Mouse (Mus musculus): ENCODE measurements at regions not wholly inside any gene's neighbourhood (a gene's known extent, or its start where the extent isn't known, plus 50 kb on each side); places are given as distances from the start of the nearest gene placed in this dataset.

DNA sequence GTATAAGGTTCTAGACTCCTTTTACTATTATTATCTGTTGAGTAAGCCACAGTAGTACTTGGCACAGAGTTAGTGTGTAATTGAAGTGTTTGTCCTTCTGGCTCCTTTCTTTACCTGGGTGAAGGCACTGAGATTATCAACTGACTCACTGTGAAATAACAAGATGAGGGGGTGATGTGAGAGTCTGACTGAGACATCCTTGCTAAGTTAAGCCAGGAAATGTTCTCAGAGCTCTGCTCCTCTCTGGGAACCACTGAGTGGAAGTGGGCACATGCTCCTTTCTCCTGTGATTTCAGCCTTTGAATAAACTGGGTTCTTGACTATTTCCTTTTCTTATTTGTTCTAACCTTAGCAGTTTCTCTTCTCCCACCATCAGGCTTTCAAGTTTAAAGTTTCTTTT, 380.7 kb upstream of the Prkcq start:
- intact Hi-C loops (cut with DNase I), result no loop called here

DNA sequence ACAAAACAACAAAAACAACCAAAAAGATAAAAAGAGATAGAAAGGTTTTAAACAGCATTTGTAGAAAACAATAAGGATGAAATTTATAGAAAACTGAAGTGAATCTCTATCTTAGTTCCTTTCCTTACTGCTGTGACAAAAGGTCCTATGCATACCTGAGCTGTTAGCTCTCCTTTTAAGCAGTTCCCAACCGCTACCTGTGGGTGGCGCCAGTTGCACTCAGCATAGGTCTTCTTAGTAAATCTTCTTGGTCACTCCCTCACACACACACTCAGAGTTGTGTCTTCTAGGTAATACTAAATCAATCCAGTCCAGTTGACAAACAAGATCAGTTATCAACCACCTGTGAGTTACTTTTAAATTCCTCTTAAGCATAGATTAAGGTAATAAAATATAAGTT, 355.5 kb upstream of the Prkcq start:
- no peak for DNase-seq
- intact Hi-C loops (cut with DNase I), result no loop called here

More for the DNA sequence above, 380.7 kb upstream of the Prkcq start:
- DNase-seq, result no peak

DNA sequence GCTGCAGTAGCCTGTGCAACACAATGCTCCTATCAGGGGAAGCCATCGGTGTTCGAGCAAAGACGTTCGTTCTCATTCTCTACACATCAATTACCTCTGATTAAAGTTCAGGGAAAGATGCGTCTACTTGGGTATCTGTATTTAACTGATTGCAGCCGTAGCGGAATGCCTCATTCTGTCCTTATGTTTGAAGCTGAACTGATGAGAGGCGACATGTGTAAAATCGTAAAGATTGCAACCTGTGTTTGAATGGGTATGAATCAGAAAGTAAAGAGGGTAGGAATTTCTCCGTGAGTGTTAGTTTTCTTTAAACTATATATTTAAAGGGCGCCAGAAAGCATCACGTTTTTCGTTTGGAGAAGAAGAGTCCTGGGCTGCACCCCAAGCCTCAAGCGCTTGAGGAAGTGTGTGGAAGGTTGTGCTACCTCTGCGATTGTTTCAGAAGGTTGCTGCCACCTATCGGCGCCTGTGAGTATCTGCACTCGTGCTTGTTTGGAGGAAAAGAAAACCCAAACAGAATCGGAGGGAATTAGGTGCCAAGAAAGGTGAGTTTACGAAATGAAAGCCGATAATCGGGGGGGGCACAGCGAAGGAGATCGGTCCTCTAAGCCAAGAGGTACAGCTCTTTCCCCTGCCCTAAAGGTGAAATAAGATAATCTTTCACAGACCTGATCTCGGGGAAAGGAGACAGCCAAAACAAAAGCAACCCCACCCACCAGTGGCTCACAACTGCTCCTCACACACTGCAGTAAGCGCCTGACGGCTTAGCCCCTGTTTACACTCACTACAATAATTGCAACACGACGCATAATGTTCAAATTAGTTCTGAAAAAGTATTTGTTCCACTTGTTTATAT, 346.4 kb upstream of the Prkcq start:
- peak; percentile 33 to 43 for DNase-seq
- intact Hi-C loops (cut with DNase I), result loop anchor here (10.0 kb wide), 1 partner anchor 451 kb away; the partner anchor contains the start of gene Sfmbt2

- intact Hi-C loops (cut with DNase I), result loop anchor here (10.0 kb wide), 1 partner anchor 451 kb away; the partner anchor contains the start of gene Sfmbt2
- DNase-seq, result no peak
Measured at GRCm38 (mm10) chr2:10826134-10826767, 345.7 kb upstream of the Prkcq start.

DNA sequence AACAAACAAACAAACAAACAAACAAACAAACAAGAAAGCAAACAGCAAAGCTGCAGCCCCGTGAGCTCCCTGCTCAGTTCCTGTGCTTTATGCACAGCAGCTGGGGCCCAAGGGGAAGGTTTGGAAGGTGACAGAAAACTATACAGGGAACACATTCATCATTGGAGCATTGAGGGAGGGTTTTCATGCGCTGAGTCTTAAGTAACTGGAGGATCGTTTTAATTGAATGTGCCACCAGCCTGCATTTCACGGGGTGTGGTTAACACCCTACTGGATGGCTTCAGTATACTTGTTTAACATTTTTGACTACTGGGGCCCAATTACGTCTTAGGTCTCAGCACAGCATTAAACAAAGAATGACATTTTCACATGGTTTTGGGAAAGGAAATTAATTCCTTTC, 331.9 kb upstream of the Prkcq start:
- intact Hi-C loops (cut with DNase I), result no loop called here
- no peak for DNase-seq

DNA sequence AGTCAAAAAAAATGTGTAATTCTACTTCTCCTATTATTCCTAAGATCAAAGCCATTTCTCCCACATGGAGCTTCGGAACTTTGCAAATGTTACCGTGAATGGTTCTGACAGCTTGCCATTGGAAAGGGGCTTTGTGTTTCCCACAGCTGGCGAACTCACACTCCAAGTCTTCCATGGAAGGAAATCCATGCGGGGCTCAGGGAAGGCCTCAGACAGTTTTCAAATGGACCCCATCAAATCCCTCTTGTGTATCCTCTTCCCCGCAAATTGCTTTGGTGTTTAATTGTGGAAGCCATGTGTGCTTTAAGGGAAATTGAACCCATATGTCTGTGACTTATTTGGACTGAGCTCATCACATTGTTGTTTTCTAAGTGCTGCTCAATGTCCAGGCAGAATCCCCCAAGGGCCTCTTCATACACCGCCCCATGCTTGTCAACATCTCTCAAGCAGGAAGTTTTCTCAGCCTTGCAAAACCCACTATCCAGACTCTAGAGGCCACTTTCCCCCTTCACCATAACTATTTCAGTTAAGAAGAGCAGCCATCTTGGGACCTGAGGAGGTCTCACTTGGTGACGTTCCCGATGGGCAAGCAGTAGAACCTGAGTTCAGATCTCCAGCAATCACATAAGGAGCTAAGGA, 310.1 kb upstream of the Prkcq start:
- intact Hi-C loops (cut with DNase I), result no loop called here
- DNase-seq, result no peak

DNA sequence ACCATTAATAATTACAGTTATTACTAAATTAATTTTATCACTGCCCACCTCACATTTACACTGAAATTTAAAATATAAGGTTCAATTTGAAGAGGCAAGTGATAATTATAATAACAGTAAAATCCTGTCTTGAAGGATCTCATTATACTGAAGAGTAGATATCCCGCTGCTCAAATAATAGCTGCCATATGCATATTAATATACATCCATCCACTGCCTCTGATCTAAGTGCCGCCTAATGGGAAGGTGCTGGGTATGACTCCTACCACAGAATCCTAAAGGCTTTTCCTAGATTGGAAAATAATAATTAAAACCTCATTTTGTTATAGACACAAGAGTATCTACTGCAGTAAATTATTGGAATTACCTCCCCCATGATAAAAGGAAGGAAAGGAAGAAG, 307.5 kb upstream of the Prkcq start:
- intact Hi-C loops (cut with DNase I), result no loop called here
- no peak for DNase-seq

DNA sequence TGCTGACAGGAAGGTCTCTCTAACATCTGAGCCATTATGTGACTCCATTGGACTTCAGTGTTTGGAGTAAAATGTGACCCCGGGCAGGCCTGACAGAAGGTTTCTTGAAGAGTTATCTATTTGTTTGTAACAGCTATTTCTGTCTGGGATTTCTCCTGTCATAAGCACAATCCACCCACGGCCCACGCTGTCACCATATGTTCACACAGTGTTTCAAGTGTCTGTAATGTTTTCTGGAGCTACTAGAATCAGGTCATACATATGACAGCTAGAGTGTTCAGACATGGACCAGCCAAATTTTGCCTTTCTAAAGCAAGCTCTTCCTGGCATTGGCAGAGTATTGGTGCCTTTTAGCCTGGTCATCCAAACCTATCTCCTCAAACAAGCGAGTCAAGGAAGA, 297.6 kb upstream of the Prkcq start:
- intact Hi-C loops (cut with DNase I), result no loop called here
- DNase-seq, result no peak

DNA sequence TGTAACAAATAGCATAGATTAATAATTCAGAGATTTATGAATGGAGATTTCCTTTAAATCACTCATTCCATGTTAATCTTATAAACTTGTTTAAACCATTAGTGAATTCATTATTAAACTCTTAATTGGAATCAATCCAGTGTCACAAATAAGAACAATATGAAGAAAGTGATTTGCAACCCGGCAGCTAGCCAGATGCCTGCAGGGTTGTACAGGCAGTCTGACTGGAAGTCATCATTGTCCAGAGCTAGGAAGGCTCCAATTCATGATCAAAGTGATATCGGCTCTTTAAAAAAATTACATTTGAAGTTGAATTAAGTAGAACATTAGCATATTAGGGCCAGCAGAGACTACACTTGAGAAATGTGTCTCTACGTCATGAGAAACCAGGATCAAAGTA, 270.0 kb upstream of the Prkcq start:
- intact Hi-C loops (cut with DNase I), result no loop called here
- DNase-seq, result no peak

- intact Hi-C loops (cut with DNase I), result no loop called here
- DNase-seq, result no peak
Measured at GRCm38 (mm10) chr2:10919955-10920354, 252.0 kb upstream of the Prkcq start.

DNA sequence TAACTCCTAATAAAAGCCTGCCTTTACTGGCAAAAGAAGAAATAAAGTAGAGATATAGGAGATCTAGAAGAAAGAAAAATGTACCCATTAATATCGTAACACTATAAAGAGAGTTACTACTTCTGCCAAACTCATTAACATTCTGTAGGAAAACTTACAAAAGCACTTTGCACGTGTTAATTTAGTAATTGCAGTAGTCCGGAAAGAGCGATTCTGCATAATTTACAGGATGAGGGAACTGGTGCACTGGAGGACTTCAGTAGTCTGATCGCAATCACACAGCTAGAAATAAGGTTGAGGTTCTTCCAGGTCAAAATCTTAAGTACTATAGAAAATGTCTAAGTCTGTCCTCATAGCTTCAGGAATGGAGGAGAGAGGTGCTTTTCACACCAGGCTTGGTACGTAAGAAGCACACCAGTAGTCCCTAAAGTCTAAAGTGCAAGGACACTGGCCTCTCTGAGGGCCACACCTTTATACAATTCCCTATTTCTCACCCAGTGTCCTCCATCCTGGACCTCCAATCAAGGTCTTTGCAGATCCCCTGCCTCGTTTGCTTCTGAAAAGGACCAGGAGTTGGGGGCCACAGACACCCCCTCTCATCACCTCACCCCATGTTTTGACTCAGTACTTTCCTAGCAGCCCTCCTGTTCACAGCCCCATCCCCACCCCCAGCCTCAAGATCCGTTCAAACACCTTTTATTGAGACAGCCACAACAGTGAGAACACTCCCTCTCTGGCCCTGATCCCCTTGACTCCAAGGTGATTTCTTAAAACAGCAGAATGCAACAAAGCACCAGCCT, 251.0 kb upstream of the Prkcq start:
- DNase-seq, result no peak
- intact Hi-C loops (cut with DNase I), result no loop called here

DNA sequence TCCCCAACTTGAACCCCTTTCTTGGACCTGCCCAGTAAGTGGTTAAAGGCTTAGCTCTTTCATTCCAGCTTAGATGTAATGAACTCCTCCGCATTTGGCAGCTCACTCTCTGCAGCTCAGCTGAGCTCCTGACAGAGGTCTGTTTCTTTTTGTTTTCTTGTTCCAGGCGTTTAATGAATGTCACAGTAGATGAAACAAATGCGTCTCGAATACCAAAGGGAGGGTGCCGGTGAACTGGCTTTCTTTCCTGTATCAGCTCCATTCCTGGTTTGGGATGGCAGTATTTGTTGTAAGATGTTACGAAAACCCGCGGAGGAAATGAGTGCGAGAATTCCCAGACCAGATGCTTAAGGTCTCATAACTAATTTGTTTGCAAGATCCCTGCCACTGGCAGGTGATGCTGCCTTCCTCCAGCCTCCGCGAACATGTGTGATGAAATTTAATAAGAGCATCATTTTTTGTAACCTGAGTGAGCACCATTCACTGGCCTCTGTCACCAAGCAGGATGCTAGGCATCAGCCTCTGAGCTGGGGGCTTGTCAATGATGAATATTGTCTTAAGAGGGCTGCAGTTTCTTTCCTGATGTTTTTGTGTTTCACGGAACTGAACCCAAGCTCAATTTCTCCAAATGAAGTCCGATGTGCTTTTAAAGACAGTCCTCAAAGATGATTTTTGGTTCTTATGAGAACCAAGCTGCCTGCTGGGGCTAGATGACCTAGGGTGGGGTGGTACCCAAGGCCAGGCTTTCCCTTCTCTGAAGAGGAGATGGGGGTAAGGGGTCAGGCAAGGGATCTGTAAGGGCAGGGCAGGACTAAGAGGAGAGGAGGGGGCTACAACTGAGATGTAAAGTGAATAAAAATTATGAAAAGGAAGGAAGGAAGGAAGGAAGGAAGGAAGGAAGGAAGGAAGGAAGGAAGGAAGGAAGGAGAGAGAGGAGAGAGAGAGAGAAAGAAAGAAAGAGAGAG, 250.1 kb upstream of the Prkcq start:
- no peak for DNase-seq
- intact Hi-C loops (cut with DNase I), result no loop called here

- intact Hi-C loops (cut with DNase I), result no loop called here
Measured at GRCm38 (mm10) chr2:10923984-10924383, 247.9 kb upstream of the Prkcq start.

DNA sequence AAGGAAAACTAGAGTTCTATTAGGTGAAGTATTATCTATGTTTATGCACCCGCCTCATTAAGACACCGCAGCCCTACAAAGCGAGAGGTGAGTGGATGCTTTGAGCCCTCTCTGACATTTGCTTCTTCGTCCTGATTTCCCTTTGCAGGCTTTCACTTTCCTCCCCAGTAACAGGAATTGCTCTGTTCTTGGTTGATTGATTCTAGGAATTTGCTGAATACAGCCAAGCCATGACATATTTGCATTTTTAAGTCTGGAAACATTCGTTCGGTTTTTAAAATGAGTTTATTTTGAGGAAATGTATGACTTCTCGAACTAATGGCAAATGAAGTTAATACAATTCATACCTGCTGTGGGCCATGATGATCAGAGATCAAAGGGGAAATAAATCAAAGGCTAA, 246.5 kb upstream of the Prkcq start:
- intact Hi-C loops (cut with DNase I), result no loop called here
- DNase-seq, result no peak

More at GRCm38 (mm10) chr2:10923984-10924383, 247.9 kb upstream of the Prkcq start:
- DNase-seq, result no peak

DNA sequence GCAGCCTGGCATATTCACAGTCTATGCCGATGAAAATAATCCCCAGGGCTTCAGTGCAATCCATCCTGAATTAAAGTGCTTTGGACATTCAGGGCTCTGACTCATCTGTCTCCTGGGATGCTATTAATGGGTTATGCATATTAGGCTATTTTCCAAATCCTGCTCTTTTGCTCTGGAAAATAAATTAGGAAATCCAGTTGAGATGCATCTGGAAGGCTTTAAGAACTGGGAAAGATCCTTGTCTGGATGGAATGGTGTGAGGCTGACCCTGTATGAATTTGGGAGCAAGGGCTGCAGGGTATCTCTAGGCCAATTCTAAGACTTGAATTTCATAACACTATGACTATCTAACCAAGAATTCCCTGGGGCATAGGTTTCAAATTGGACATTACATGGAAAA, 234.5 kb upstream of the Prkcq start:
- DNase-seq, result no peak
- intact Hi-C loops (cut with DNase I), result no loop called here

- DNase-seq, result no peak
- intact Hi-C loops (cut with DNase I), result no loop called here
Measured at GRCm38 (mm10) chr2:10965224-10965623, 206.7 kb upstream of the Prkcq start.

DNA sequence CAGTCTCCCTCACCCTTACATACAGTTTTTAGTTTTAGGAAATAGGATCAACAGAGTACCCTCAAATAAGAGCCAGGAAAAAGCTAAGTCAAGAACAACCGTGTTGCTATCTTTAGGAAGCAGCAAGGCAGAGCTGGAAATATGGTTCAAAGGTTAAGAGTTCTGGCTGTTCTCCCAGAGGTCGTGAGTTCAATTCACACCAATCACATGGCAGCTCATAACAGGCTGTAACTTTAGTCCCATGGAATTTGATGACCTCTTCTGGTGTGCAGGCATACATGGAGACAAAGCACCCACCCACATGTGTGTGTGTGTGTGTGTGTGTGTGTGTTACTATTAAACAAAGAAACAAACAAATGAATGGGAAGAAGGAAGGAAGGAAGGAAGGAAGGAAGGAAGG, 205.0 kb upstream of the Prkcq start:
- no peak for DNase-seq
- intact Hi-C loops (cut with DNase I), result no loop called here

- intact Hi-C loops (cut with DNase I), result no loop called here
- DNase-seq, result no peak
Measured at GRCm38 (mm10) chr2:10969111-10969689, 202.7 kb upstream of the Prkcq start.

DNA sequence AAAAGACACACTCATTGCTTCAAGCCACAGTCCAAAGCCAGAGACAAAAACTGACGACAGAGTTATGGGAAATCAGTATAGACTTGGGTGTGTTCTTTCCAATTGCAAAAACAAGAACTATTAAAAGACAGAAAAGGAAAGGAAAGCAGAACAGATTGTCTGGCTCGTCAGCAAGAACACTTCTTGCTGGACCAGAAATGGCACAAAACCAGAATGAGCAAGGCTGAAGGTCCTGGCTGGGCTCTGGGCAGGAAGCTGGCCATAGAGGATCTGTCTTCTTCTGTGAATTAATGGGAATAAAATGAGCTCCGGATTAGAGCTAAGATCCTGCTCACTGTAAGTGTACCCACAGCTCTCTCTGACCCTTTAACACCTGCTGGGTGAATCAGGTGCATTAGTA, 199.9 kb upstream of the Prkcq start:
- no peak for DNase-seq
- intact Hi-C loops (cut with DNase I), result no loop called here
